Mouse (Mus musculus): ENCODE data around the gene Ssbp2.

Gene Ssbp2

GRCm38 (mm10) chr13:91636814-91637213 lies 176.7 kb downstream of the Ssbp2 start:
- DNase-seq = no peak

GRCm38 (mm10) chr13:91638836-91639235 lies 178.8 kb downstream of the Ssbp2 start:
- DNase-seq = no peak

GRCm38 (mm10) chr13:91640219-91640618 lies 180.1 kb downstream of the Ssbp2 start:
- DNase-seq = no peak

DNA sequence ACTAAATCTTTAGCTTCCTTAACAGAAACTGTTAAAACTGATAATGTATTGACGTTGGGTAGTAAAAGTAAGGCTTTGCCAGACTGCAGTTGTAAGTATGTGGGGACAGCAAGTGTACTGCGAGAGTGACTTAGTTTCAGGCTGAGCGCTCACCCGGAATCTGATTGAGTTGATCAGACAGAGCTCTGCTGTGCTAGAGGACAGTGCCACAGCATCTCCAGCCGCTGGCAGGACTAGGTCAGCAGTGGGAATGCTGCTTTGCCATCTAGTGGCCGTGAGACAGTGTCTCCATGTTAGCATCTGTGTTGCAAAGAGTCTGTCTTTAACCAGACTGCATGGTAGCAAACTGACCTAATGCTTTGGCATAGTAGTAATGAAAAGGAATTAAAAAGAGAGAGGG lies 188.2 kb downstream of the Ssbp2 start:
- DNase-seq = peak; percentile 86

GRCm38 (mm10) chr13:91649926-91650325 lies 189.8 kb downstream of the Ssbp2 start:
- DNase-seq = no peak

DNA sequence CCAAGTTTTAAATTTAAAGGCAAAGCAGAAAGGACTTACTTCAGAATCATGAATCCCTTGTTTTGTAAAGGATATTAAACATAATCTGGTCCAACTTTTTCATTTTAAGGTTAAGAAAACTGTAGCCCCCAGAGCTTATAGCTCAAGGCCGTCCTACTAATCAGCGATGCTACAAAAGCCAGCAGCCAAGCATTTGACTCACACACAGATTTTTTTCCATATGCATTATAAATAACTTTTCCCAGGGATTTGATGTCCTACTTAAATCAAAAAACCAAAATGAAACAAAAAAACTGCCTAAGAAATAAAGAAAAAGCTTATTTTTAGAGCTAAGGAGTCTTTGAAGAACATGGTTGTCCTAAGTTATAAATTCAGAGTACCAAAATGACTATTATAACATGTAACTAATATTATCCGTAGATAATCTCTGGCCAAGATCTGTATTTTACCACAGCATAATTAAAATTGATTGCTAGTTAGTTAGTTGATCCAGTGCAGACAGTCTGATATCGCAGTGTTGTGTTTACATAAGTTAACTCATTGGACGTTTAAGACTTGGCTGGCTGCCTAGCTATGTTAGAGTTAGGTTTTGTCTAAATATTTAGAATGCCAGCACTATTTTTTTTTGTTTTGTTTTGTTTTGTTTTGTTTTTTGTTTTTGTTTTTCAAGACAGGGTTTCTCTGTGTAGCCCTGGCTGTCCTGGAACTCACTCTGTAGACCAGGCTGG lies 201.1 kb downstream of the Ssbp2 start:
- DNase-seq = no peak

GRCm38 (mm10) chr13:91662751-91663150 lies 202.7 kb downstream of the Ssbp2 start:
- DNase-seq = no peak

DNA sequence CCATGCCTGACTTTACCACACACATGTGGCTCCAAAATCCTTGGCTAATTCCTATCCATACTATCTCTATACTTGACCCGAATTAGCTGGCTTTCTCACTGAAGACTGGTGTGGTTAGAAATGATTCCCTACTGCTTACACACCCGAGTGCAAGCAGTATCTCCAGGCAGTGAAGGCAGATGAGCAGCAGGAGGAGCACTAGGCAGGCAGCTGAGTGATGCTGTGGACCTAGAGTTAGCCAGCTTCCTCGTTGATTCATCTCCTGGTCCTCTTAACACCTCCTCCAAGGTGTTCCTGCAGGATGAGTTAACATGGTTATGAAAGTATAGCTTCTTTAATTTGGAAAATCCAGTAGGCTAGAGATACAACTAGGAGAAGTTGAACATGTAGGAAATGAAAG lies 213.2 kb downstream of the Ssbp2 start:
- peak; percentile 77 for DNase-seq

- no peak for DNase-seq
Measured at GRCm38 (mm10) chr13:91680764-91681437, 220.8 kb downstream of the Ssbp2 start.

DNA sequence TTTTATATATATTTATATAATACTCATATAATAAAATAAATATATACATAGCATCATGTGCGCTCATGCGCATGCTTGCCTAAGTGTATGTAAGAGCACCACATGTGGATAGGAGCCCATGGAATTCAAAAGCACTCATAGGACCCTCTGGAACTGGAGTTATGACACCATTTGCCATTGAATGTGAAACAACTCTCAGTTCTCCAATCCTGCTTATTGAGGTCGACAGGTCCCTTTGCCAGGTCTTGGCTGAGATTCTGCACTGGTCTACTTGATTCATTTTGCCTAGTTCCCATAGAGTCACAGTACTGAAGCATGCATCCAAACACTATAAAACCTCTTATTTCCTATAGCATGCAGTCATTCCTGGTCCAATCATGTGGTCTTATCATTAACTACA lies 221.4 kb downstream of the Ssbp2 start:
- no peak for DNase-seq

GRCm38 (mm10) chr13:91690118-91690517 lies 230.0 kb downstream of the Ssbp2 start:
- peak; percentile 70 for DNase-seq

DNA sequence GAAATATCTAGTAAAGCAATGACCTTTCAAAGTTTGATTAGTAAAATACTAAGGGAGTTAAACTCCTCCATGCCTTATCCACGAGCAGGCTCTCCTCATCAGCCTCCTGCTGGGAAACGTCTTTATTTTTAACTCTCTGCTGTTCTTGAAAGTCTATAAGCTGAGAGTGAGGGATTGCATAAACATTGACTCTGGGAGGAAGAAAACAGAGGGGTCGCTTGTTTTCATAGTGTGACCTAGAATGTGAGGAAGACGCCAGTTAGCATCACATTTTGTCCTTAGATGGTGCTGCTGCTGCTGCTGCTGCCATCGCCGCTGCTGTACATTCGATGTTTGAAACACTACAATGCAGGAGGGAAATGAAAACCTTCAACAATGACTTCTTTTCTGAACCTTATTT lies 233.5 kb downstream of the Ssbp2 start:
- no peak for DNase-seq

DNA sequence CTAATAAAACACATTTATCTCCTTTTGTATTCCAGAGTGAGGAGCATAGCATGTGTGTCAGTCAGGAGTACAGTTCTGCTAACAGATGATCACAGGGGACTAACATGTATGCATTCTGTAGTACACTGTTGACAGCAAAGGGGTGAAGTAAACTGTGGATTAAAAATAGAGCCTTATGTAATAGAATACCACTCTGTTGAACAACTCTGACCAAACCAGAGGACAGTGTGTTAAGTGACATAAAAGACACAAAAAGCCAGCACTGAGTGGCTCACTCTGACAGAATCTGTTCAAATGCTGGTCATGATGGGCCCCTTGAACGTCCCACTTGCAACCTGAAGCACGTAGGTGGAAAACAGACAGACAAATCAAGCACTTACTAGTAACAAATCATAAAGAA lies 235.3 kb downstream of the Ssbp2 start:
- peak; percentile 39 for DNase-seq

GRCm38 (mm10) chr13:91696109-91696645 lies 236.1 kb downstream of the Ssbp2 start:
- DNase-seq = peak; percentile 93

- peak; percentile 84 for DNase-seq
Measured at GRCm38 (mm10) chr13:91697011-91697410, 236.9 kb downstream of the Ssbp2 start.

GRCm38 (mm10) chr13:91702337-91702736 lies 242.3 kb downstream of the Ssbp2 start:
- DNase-seq = peak; percentile 79

GRCm38 (mm10) chr13:91719487-91719886 lies 259.4 kb downstream of the Ssbp2 start:
- DNase-seq = peak; percentile 13

GRCm38 (mm10) chr13:91723108-91723735 lies 263.1 kb downstream of the Ssbp2 start:
- DNase-seq = peak; percentile 79

DNA sequence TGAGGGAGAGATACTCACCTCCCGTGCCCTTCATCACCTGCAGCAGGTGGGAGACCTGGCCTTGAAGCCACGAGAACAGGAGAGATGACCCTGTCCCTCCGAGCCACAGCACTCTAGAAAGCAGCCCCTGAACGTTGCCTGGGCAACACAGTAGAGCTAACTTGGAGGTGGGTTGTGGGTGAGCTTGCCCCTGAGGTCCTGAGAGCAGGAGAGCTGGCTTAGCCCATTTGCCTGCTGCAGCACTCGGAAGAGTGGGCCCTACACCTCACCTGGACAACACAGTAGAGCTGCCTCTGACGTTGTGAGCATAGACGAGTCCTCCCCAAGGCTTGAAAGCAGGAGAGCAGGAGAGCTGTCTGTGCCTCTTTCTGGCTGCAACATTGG lies 263.6 kb downstream of the Ssbp2 start:
- DNase-seq = peak; percentile 46

GRCm38 (mm10) chr13:91724211-91724610 lies 264.1 kb downstream of the Ssbp2 start:
- DNase-seq = peak; percentile 55

GRCm38 (mm10) chr13:91725130-91725529 lies 265.0 kb downstream of the Ssbp2 start:
- no peak for DNase-seq

DNA sequence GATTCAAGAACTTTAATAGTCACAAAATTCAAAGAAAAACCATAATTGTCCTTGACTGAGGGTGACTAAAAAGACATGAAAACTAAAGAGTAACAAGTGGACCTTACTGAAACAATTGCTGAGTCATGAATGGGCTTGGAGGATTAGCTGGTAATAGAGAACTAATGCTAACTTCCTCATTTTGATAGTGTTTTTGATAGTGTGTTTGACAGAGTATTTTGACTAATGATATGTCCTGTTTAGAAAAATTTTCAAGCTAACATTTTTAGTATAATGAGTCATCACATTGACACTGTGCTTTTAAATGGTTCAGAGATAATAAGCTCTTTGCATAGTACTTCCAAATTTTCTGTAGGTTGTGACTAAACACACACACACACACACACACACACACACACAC lies 267.8 kb downstream of the Ssbp2 start:
- no peak for DNase-seq

GRCm38 (mm10) chr13:91737191-91737590 lies 277.1 kb downstream of the Ssbp2 start:
- no peak for DNase-seq

DNA sequence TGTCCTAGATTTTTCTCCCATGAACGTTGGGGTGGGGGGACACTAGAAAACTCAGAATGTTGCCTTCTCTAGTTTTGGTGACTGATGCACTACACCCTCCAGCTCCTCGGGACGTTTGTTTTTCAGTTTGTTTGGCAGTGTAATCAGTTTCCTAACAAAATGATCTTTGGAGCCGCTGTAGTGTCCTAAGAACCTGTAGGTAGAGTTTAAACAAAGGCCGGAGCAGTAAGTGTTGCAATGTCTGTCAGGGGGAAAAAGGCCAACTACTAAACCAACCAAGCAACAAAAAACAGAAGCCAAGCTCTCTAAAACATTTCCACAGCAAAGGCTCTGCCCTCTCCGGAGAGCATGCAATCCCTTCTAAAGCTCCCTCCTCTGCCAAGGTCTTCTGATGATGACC lies 280.8 kb downstream of the Ssbp2 start:
- DNase-seq = no peak

Data from heart, adult 11 months (tissue).